Mouse (Mus musculus): ENCODE results near the gene Scaf1. TPM values are rescaled to one million over a fixed set of nuclear protein-coding genes. Genes with fewer than 3 reads are reported as not detected.

Scaf1 gene
- total RNA-seq, 2 experiments from 2014 or later: 159 to 168 TPM

GRCm38 (mm10) chr7:45016761-45017160, 598 bp upstream of the Scaf1 start:
- no peak for DNase-seq (ENCODE audit: low spot score in 2 of 2)

- DNase-seq (ENCODE audit: low spot score in 2 of 2): peak in 1 of 2 experiments; percentile 39
Measured at GRCm38 (mm10) chr7:45015344-45015956, 713 bp downstream of the Scaf1 start.

- no peak for DNase-seq (ENCODE audit: low spot score in 2 of 2)
Measured at GRCm38 (mm10) chr7:45014096-45014451, 2.1 kb downstream of the Scaf1 start.

- no peak for DNase-seq (ENCODE audit: low spot score in 2 of 2)
Measured at GRCm38 (mm10) chr7:45013366-45014095, 2.6 kb downstream of the Scaf1 start.

- no peak for DNase-seq (ENCODE audit: low spot score in 2 of 2)
Measured at GRCm38 (mm10) chr7:45012824-45013223, 3.3 kb downstream of the Scaf1 start.

- no peak for DNase-seq (ENCODE audit: low spot score in 2 of 2)
Measured at GRCm38 (mm10) chr7:45012011-45012410, 4.2 kb downstream of the Scaf1 start.

GRCm38 (mm10) chr7:45008411-45008810, 7.8 kb downstream of the Scaf1 start:
- DNase-seq (ENCODE audit: low spot score in 2 of 2): no peak

- no peak for DNase-seq (ENCODE audit: low spot score in 2 of 2)
Measured at GRCm38 (mm10) chr7:45007846-45008245, 8.3 kb downstream of the Scaf1 start.

GRCm38 (mm10) chr7:45007141-45007540, 9.0 kb downstream of the Scaf1 start:
- DNase-seq (ENCODE audit: low spot score in 2 of 2): no peak

GRCm38 (mm10) chr7:45006503-45006902, 9.7 kb downstream of the Scaf1 start:
- no peak for DNase-seq (ENCODE audit: low spot score in 2 of 2)

GRCm38 (mm10) chr7:45005321-45005992, 10.7 kb downstream of the Scaf1 start:
- DNase-seq (ENCODE audit: low spot score in 2 of 2): no peak

GRCm38 (mm10) chr7:45004546-45004945, 11.6 kb downstream of the Scaf1 start:
- DNase-seq (ENCODE audit: low spot score in 2 of 2): no peak

- DNase-seq (ENCODE audit: low spot score in 2 of 2): no peak
Measured at GRCm38 (mm10) chr7:45002440-45002839, 13.7 kb downstream of the Scaf1 start.

- no peak for DNase-seq (ENCODE audit: low spot score in 2 of 2)
Measured at GRCm38 (mm10) chr7:45000539-45001114, 15.5 kb downstream of the Scaf1 start.

GRCm38 (mm10) chr7:44999753-45000152, 16.4 kb downstream of the Scaf1 start:
- DNase-seq (ENCODE audit: low spot score in 2 of 2): no peak

GRCm38 (mm10) chr7:44998501-44998955, 17.6 kb downstream of the Scaf1 start, which contains the start of gene Bcl2l12:
TSS of gene Bcl2l12 (minus strand) at chr7:44998712.
- DNase-seq (ENCODE audit: low spot score in 2 of 2): no peak

GRCm38 (mm10) chr7:44997940-44998428, 18.2 kb downstream of the Scaf1 start:
- DNase-seq (ENCODE audit: low spot score in 2 of 2): no peak

GRCm38 (mm10) chr7:44997231-44997939, 18.8 kb downstream of the Scaf1 start, which contains the start of gene Irf3:
TSS of gene Irf3 (plus strand) at chr7:44997648.
- DNase-seq (ENCODE audit: low spot score in 2 of 2): peak; percentile 95 to 98

GRCm38 (mm10) chr7:44996672-44997071, 19.5 kb downstream of the Scaf1 start:
- DNase-seq (ENCODE audit: low spot score in 2 of 2): no peak

GRCm38 (mm10) chr7:44986879-44987718, 29.1 kb downstream of the Scaf1 start:
- DNase-seq (ENCODE audit: low spot score in 2 of 2): no peak

Data from layer of hippocampus, adult 18-20 months (tissue).